Mouse (Mus musculus): ENCODE data around the gene Wnt3.

DNA sequence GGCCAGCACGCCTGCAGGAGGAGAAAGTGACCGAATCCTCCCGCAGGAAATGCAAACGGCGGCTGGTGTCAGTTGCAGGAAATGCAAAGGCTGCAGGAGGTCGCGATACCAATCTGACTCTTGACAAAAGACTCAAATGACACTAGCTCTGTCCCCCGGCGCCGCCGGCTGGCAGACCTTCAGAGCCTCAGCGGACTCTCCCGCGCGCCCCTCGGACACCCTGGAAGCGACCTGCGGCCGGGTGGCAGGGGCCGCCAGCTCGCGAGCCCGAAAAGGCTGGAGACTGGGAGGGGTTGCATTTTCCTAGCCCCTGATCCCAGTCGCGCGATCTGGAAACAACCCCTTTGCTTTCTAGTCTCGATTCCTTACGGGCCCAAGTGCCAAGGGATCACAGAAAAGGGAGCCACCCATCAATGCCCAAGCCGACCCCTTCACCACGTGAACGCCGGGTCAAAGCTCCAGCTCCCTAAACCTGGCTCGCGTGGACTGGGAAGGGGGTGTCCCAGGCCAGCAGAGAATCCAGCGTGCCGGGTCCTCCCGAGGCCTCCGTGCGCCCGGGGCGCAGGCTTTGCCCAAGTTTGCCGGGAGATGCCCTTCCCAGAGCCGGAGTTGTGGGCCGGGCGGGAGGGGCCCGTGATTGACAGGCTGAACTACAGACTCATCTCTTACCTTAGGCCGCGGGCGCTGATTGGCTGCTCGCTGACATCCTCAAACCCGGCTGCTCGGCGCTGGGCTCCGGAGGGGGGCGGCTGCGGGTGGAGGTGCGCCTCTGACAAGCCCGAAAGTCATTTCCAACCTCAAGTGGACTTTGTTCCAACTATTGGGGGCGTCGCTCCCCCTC, at the start of gene Wnt3:
- no peak for TF ChIP-seq CTCF (conservative IDR thresholded peaks at IDR 0.05; ENCODE audit: low read length)
- no peak for TF ChIP-seq POU5F1 (IDR thresholded peaks at IDR 0.05; ENCODE audit: borderline replicate concordance, low read length)
